Mouse (Mus musculus): Measurements from ENCODE around the gene Gm5426. TPM values are rescaled to one million over a fixed set of nuclear protein-coding genes. Genes with fewer than 3 reads are reported as not detected.

The Gm5426 gene
- polyA plus RNA-seq, 2 experiments from 2014 or later, result 1.5 TPM; not detected in 1

Other genes starting within 250 kb of the Gm5426 start
- gene Eea1, start 196.0 kb upstream of the Gm5426 start, polyA plus RNA-seq (2017; shearing (Covaris generic)), result 10 to 100 TPM; 23.2 to 26.6 TPM